Mouse (Mus musculus): ENCODE data around the gene Cers5. TPM values are rescaled to one million over a fixed set of nuclear protein-coding genes. Genes with fewer than 3 reads are reported as not detected.

Cers5 gene
- polyA plus RNA-seq, 1 experiment from 2014 or later = 67.1 TPM

DNA sequence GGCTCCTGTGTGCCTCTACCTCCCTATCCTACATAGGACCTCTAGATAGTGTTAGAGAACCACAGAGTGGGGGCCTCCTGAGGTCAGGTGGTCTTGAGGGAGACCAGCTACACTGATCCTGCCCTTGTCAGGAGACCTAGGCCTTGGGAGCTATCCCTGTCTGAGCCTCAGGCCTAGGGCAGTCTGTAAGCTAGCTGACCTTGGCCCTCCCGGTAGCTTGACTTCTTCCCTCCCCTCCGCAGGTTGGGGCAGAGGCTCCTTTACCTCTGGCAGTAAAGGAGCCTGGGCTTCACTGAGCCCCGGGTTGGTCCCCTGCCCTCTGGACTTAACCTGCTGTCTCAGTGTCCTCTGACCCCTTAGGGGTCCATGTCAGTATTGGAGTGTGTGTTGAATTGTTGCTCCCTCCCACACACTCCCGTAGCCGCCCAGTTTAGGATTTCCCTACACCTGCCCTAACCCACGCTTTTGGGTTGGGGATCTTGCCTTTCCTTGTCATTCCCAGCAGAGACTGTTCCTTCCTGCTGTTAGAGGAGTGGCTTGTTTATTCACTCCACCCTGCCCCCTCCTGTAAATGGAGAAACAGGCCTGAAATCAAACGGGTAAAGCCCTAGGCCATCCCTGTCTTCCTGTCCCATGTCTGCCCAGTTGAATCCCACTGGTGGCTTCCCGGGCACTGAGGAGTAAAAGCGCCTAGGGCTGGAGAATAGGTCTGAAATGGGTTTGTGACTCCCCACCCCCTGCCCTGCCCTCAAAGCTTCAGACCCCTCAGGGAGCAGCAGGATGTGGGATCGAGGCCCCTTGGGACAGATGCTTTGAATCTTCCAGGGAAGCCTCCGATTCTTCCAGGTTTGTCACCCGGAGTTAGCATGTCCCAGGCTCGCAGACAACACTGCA, 59.8 kb downstream of the Cers5 start:
- Histone ChIP-seq H3K9ac (no peak overlapping the region), H3K36me3 (replicated peaks) (peaks cover 73% of the 10 kb centered on the region), H3K27me3 (no peaks in the 10 kb centered on the region), H3K27ac (peak overlapping the region; percentile 22; the same call in 1 of the 2 replicates), H3K4me1 (peaks cover 14% of the 10 kb centered on the region), H3K4me2 (no peak overlapping the region), H3K9me3 (no peaks in the 10 kb centered on the region), H3K4me3 (replicated peaks) (no peak overlapping the region)
- ATAC-seq (ENCODE audit: low FRiP score) = no peak
- 75% methylated on average over 13 of the region's 13 CpGs for WGBS

GRCm38 (mm10) chr15:99711491-99711890, 61.2 kb downstream of the Cers5 start:
- ATAC-seq (ENCODE audit: low FRiP score) = no peak

DNA sequence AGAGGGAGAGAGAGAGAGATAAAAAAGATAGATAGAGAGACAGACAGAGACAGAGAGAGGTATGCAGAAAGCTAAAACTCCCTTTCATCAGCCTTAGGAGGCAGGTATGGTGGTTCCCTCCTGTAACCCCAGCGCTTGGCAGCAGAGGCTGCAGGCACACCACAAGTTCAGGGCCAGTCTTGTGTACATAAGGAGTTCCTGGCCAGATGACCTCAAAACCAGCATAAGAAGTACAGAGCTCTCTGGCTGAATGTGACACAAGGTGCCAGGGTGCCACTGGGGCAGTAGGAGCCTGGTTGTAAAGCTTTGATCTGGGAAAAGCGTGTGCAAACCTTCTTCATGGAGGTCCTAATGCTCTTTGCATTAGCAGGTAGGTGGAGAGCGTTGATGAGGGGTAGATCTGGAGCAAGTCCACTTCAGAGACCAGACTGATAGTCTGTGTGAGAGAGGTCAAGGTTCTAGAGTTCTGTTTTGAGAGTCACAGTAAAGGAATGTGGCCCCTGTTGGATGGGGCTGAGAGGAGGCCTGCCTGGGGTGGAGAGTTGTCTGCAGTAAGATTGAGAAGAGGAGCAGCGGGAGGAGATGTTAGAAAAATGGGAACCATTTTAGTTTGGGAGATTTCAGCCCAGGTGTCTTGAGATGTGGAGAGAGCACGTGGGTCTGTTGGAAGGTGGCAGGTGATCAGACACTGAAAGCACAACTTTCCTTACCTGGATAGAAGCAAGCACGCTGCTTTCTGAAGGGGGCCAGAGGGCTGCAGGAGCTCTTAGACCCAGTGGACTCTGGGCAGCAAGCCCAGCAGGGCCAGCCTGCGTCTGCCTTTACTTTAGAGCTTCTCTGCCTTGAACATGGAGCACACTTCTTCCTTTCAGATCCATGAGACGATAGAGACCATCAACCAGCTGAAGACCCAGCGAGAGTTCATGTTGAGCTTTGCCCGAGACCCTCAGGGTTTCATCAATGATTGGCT, 62.2 kb downstream of the Cers5 start:
- no peak for ATAC-seq (ENCODE audit: low FRiP score)
- no peak overlapping the region for H3K4me2 ChIP-seq
- H3K9me3 ChIP-seq = no peaks in the 10 kb centered on the region
- peaks cover 6% of the 10 kb centered on the region for H3K4me1 ChIP-seq
- H3K27me3 ChIP-seq = no peaks in the 10 kb centered on the region
- no peak overlapping the region for H3K27ac ChIP-seq
- H3K9ac ChIP-seq = no peak overlapping the region; the same call in 1 of the 2 replicates
- 93% methylated on average over 10 of the region's 10 CpGs for WGBS
- no peak overlapping the region for H3K4me3 ChIP-seq (replicated peaks)
- H3K36me3 ChIP-seq (replicated peaks) = peaks cover 88% of the 10 kb centered on the region

More at GRCm38 (mm10) chr15:99711491-99711890, 61.2 kb downstream of the Cers5 start:
- Histone ChIP-seq H3K4me1 (peaks cover 14% of the 10 kb centered on the region), H3K36me3 (replicated peaks) (peaks cover 81% of the 10 kb centered on the region), H3K4me3 (replicated peaks) (no peak overlapping the region), H3K9ac (no peak overlapping the region), H3K4me2 (no peak overlapping the region), H3K27me3 (no peaks in the 10 kb centered on the region), H3K27ac (no peak overlapping the region), H3K9me3 (no peaks in the 10 kb centered on the region)
- 77% methylated on average over 3 of the region's 3 CpGs for WGBS

DNA sequence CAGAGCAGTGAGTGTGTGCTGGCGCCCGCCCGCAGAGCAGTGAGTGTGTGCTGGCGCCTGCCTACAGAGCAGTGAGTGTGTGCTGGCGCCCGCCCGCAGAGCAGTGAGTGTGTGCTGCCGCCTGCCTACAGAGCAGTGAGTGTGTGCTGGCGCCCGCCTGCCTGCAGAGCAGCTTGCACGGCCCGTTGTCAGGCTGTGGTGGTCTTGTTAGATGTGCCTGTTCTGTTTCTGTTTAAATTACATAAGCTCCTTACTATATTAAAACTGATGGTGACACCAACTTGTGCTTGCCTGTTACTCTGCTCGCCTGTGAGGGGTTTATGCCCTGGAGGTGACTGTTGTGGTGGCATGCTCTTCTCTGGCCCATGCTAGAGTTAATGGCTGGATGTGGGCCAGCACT, 64.5 kb downstream of the Cers5 start:
- 95% methylated on average over 13 of the region's 13 CpGs for WGBS
- Histone ChIP-seq H3K9me3 (no peaks in the 10 kb centered on the region), H3K4me3 (replicated peaks) (no peak overlapping the region), H3K9ac (no peak overlapping the region), H3K4me1 (peaks cover 19% of the 10 kb centered on the region), H3K27ac (no peak overlapping the region), H3K27me3 (no peaks in the 10 kb centered on the region), H3K4me2 (no peak overlapping the region), H3K36me3 (replicated peaks) (peaks cover 92% of the 10 kb centered on the region)
- no peak for ATAC-seq (ENCODE audit: low FRiP score)

DNA sequence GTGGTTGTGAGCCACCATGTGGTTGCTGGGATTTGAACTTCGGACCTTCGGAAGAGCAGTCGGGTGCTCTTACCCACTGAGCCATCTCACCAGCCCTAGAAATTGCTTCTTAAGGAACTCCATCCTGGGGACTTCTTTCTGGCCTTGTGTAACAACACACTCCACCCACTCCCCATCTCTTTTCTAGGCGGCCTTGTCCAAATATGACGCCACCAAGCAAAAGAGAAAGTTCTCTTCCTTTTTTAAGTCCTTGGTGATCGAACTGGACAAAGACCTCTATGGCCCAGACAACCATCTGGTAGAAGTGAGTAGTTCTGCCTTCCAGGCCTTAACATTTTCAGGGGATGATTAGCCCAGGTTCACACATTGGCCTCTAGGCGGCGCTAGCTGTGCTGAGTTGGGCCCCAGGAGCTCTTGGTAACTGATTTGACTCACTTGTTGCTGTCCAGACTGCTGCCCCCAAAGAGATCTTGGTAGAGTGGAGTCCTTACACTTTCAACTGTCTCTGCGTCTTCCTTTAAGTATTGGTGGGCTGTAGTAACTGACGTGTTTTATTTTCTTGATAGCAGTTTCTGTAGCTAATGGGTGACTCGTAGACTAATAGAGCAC, 67.1 kb downstream of the Cers5 start, which contains the start of gene Gm17349:
TSS of gene Gm17349 (minus strand) at position 51 of the 609 bp plus-strand sequence.
- no peaks in the 10 kb centered on the region for H3K9me3 ChIP-seq
- H3K27me3 ChIP-seq = no peaks in the 10 kb centered on the region
- peak within 1 kb of the TSS; percentile 61 for H3K9ac ChIP-seq
- peaks cover 66% of the 10 kb centered on the region for H3K36me3 ChIP-seq (replicated peaks)
- peak within 1 kb of the TSS; percentile 88 for H3K4me2 ChIP-seq
- peak within 1 kb of the TSS; percentile 86 for H3K4me3 ChIP-seq (replicated peaks)
- peaks cover 24% of the 10 kb centered on the region for H3K4me1 ChIP-seq
- H3K27ac ChIP-seq = peak within 1 kb of the TSS; percentile 95
- WGBS = 67% methylated on average over 11 of the region's 11 CpGs
- ATAC-seq (ENCODE audit: low FRiP score) = no peak

DNA sequence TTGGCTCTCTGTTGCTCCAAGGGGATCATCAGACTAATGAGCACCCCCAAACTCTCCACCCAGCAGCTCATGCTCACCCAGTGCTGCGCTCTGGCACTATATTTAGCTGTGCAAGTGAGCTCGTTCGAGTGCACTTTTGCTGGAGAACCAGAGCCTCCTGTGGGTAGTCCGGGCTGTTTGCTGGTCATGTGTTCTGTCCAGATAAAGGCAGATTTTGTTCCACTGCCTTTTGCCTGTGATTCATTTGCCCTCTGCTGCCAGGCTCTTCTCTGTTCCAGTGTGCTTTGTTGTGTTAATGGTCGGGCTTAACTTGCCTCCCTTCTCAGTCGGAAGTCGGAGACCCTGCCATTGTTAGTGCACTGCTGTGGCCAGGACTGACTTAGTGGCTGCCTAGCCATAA, 67.8 kb downstream of the Cers5 start:
- Histone ChIP-seq H3K4me2 (peak overlapping the region; percentile 88), H3K4me1 (peaks cover 24% of the 10 kb centered on the region), H3K27me3 (no peaks in the 10 kb centered on the region), H3K9me3 (no peaks in the 10 kb centered on the region), H3K4me3 (replicated peaks) (peak overlapping the region; percentile 86; the same call in 1 of the 2 replicates), H3K9ac (peak overlapping the region; percentile 61; the same call in 1 of the 2 replicates), H3K27ac (peak overlapping the region; percentile 95), H3K36me3 (replicated peaks) (peaks cover 59% of the 10 kb centered on the region)
- no peak for ATAC-seq (ENCODE audit: low FRiP score)
- WGBS = 33% methylated on average over 7 of the region's 7 CpGs

GRCm38 (mm10) chr15:99704041-99704681, 68.5 kb downstream of the Cers5 start:
- 0 out of 2 replicates have a peak, but pooled peaks cover 6% of the 10 kb centered on the region for H3K27me3 ChIP-seq
- H3K9ac ChIP-seq = peak overlapping the region; percentile 61
- no peak for ATAC-seq (ENCODE audit: low FRiP score)
- H3K27ac ChIP-seq = peak overlapping the region; percentile 95
- 26% methylated on average over 23 of the region's 23 CpGs for WGBS
- H3K36me3 ChIP-seq (replicated peaks) = peaks cover 52% of the 10 kb centered on the region
- H3K4me1 ChIP-seq = peaks cover 24% of the 10 kb centered on the region
- peak overlapping the region; percentile 88 for H3K4me2 ChIP-seq
- H3K9me3 ChIP-seq = no peaks in the 10 kb centered on the region
- H3K4me3 ChIP-seq (replicated peaks) = peak overlapping the region; percentile 86

GRCm38 (mm10) chr15:99703676-99704040, 69.0 kb downstream of the Cers5 start:
- no peak for ATAC-seq (ENCODE audit: low FRiP score)
- Histone ChIP-seq H3K27me3 (peaks cover 6% of the 10 kb centered on the region; the same call in 1 of the 2 replicates), H3K36me3 (replicated peaks) (peaks cover 47% of the 10 kb centered on the region), H3K4me3 (replicated peaks) (peak overlapping the region; percentile 86), H3K4me2 (peak overlapping the region; percentile 88), H3K27ac (peak overlapping the region; percentile 95), H3K4me1 (peaks cover 28% of the 10 kb centered on the region), H3K9ac (peak overlapping the region; percentile 90; the same call in 1 of the 2 replicates), H3K9me3 (no peaks in the 10 kb centered on the region)
- WGBS = 65% methylated on average over 5 of the region's 5 CpGs

- H3K27me3 ChIP-seq = peaks cover 6% of the 10 kb centered on the region; the same call in 1 of the 2 replicates
- no peaks in the 10 kb centered on the region for H3K9me3 ChIP-seq
- H3K4me3 ChIP-seq (replicated peaks) = peak overlapping the region; percentile 86
- peak overlapping the region; percentile 88 for H3K4me2 ChIP-seq
- H3K27ac ChIP-seq = peak overlapping the region; percentile 95
- ATAC-seq (ENCODE audit: low FRiP score) = no peak
- peak overlapping the region; percentile 90 for H3K9ac ChIP-seq
- H3K4me1 ChIP-seq = peaks cover 30% of the 10 kb centered on the region
- 66% methylated on average over 9 of the region's 9 CpGs for WGBS
- peaks cover 42% of the 10 kb centered on the region for H3K36me3 ChIP-seq (replicated peaks)
Observed at GRCm38 (mm10) chr15:99703104-99703503, 69.6 kb downstream of the Cers5 start.

DNA sequence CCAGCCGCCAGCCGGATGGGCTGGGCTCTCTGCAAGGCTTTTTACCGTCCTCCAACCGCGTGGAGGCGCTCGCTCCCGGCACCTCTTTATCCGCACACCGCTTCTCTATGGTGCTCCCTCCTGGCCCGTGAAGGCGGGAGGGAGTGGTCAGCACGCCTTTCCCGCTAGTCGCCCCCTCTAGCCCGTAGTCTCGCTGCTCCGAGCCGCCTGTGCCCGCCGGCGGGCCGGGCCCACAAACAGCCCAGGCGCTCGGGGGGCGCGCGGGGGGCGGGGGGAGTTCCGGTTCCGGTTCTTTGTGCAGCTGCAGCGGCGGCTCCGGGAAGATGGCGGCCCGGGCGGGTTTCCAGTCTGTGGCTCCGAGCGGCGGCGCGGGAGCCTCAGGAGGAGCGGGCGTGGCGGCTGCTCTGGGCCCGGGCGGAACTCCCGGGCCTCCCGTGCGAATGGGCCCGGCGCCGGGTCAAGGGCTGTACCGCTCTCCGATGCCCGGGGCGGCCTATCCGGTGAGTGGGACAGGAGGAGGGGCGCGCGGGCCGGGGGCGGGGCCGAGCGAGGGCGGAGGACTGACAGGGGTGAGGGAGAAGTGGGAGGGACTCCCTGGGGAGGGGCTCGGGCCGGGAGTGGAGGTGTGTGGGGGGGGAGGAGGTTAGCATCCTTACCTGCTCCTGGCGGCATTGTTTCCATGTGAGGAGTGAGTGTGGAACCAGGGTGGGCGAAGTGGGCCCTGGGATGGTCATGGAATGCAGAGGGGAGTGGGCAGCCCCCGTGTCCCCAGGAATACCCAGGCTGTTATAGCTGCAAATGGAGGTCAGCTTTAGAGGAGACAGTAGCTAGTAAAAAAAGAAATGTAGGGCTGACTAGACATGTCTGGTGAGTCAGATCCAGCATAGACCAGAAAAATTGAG, 70.4 kb downstream of the Cers5 start, which contains the start of gene Smarcd1:
TSS of gene Smarcd1 (plus strand) at position 131 of the 902 bp plus-strand sequence.
- Histone ChIP-seq H3K9ac (peak within 1 kb of the TSS; percentile 90), H3K4me3 (replicated peaks) (peak within 1 kb of the TSS; percentile 86), H3K27ac (peak within 1 kb of the TSS; percentile 95), H3K4me2 (peak within 1 kb of the TSS; percentile 88), H3K4me1 (peaks cover 30% of the 10 kb centered on the region), H3K36me3 (replicated peaks) (peaks cover 33% of the 10 kb centered on the region), H3K27me3 (peaks cover 14% of the 10 kb centered on the region; the same call in 1 of the 2 replicates), H3K9me3 (no peaks in the 10 kb centered on the region)
- WGBS = under 1% methylated on average over 71 of the region's 71 CpGs
- peak; percentile 97 for ATAC-seq (ENCODE audit: low FRiP score)
